Mouse (Mus musculus) CD4-positive, CD25-positive, alpha-beta regulatory T cell (primary cell): ENCODE results near the gene Olfr582. TPM values are rescaled to one million over a fixed set of nuclear protein-coding genes. Genes with fewer than 3 reads are reported as not detected.

Source experiments
- polyA plus RNA-seq: library from polyadenylated mRNA; unstranded; fragments of 100-300 nt; shearing (Covaris generic); gene quantifications from one replicate; pipeline ENCODE4 v1.2.1, GENCODE M21; 2017

Olfr582 gene
- polyA plus RNA-seq = not detected

DNA sequence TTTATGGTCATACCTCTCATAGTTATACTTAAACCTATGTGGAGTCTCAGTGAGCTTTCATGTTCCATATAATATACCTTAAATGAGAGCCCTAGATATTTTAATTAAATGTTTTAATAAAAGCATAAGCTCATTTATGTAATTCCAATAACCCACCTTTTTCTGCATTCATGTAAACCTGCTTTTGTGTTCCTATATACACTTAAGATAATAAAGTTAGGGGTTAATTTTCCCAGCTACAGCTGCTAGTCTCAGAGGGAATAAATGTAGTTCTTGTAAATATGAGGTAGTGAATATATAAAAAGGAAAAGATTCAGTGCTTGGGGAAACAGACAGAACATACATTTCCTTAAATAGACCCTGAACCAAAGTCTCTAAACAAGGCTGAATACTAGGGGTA is at the start of gene Olfr582:
Olfr582 (plus strand) TSS at position 301 of the 400 bp plus-strand sequence.

GRCm38 (mm10) chr7:102989224-102989623 is 48.6 kb upstream of the Olfr582 start, which contains the start of gene Olfr578:
TSS of gene Olfr578 (minus strand) at chr7:102989324.

DNA sequence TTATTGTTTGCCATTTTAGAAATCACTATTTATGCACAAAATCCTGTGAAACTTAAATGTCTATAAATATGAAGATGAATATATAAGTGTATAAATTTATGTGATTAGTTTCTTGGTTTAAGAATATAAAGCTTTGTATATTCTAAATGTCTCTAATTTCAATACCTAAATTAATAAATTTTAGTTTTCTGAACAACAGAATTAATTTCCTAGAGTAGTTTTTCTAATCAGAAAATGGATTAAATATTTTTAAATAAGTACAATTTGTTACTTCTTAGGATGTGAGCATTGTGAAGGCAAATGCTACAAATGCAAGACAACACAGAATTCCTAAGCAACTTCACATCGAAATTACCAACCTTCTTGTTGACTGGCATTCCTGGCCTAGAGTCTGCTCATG is 13.2 kb downstream of the Olfr582 start, which contains the start of gene Olfr583:
Olfr583 (plus strand) TSS at position 301 of the 400 bp plus-strand sequence.

GRCm38 (mm10) chr7:103081585-103081984 is 43.8 kb downstream of the Olfr582 start, which contains the start of gene Olfr584:
TSS of gene Olfr584 (plus strand) at chr7:103081885.

Other genes with a start within 250 kb of the Olfr582 start
- not detected for gene Olfr564, start 234.5 kb upstream of the Olfr582 start, polyA plus RNA-seq
- not detected for gene Olfr566, start 179.3 kb upstream of the Olfr582 start, polyA plus RNA-seq
- gene Olfr568, start 160.9 kb upstream of the Olfr582 start, polyA plus RNA-seq = 0.25 TPM
- not detected for gene Olfr569, start 147.1 kb upstream of the Olfr582 start, polyA plus RNA-seq
- gene Olfr570, start 143.4 kb upstream of the Olfr582 start, polyA plus RNA-seq = not detected
- not detected for gene Olfr571, start 120.5 kb upstream of the Olfr582 start, polyA plus RNA-seq
- not detected for gene Olfr572, start 113.6 kb upstream of the Olfr582 start, polyA plus RNA-seq
- gene Olfr573-ps1, start 95.4 kb upstream of the Olfr582 start, polyA plus RNA-seq = not detected
- not detected for gene Olfr574, start 89.6 kb upstream of the Olfr582 start, polyA plus RNA-seq
- not detected for gene Olfr575, start 79.2 kb upstream of the Olfr582 start, polyA plus RNA-seq
- not detected for gene Olfr576, start 75.4 kb upstream of the Olfr582 start, polyA plus RNA-seq
- gene Olfr577, start 62.1 kb upstream of the Olfr582 start, polyA plus RNA-seq = not detected
- gene Olfr578, start 48.7 kb upstream of the Olfr582 start, polyA plus RNA-seq = not detected
- not detected for gene Olfr583, start 13.3 kb downstream of the Olfr582 start, polyA plus RNA-seq
- gene Olfr584, start 43.9 kb downstream of the Olfr582 start, polyA plus RNA-seq = not detected
- not detected for gene Olfr585, start 59.7 kb downstream of the Olfr582 start, polyA plus RNA-seq
- gene Olfr586, start 87.6 kb downstream of the Olfr582 start, polyA plus RNA-seq = not detected
- gene Olfr588-ps1, start 102.9 kb downstream of the Olfr582 start, polyA plus RNA-seq = not detected
- not detected for gene Olfr589, start 118.3 kb downstream of the Olfr582 start, polyA plus RNA-seq
- not detected for gene Olfr591, start 140.3 kb downstream of the Olfr582 start, polyA plus RNA-seq
- not detected for gene Olfr592, start 146.8 kb downstream of the Olfr582 start, polyA plus RNA-seq
- gene Olfr593, start 173.8 kb downstream of the Olfr582 start, polyA plus RNA-seq = not detected
- not detected for gene Olfr594, start 179.0 kb downstream of the Olfr582 start, polyA plus RNA-seq
- gene Usp17ld, start 214.5 kb downstream of the Olfr582 start, polyA plus RNA-seq = not detected